Mouse (Mus musculus) urinary bladder, adult 18-20 months (tissue): Measurements from ENCODE around the gene Selenow.

ENCODE experiments used
- DNase-seq, 2 experiments: peaks; one replicate each; pipeline ENCODE4 v3.0.0; 2022; ENCODE audit warnings: low spot score in 2 of 2, mixed read lengths in 2 of 2

Selenow gene

GRCm38 (mm10) chr7:15906602-15907001 is 15.6 kb downstream of the Selenow start:
- DNase-seq: no peak

GRCm38 (mm10) chr7:15905861-15906260 is 16.3 kb downstream of the Selenow start:
- no peak for DNase-seq

GRCm38 (mm10) chr7:15901366-15902048 is 20.7 kb downstream of the Selenow start:
- DNase-seq: no peak

GRCm38 (mm10) chr7:15894251-15894650 is 28.0 kb downstream of the Selenow start:
- DNase-seq: no peak

GRCm38 (mm10) chr7:15884127-15884526 is 38.1 kb downstream of the Selenow start:
- no peak for DNase-seq

GRCm38 (mm10) chr7:15882317-15882716 is 39.9 kb downstream of the Selenow start, which contains the start of gene Crxos:
Gene Crxos (plus strand): TSS chr7:15882617.
- no peak for DNase-seq

GRCm38 (mm10) chr7:15881831-15882230 is 40.4 kb downstream of the Selenow start:
- DNase-seq: no peak

GRCm38 (mm10) chr7:15881388-15881787 is 40.8 kb downstream of the Selenow start:
- no peak for DNase-seq

- no peak for DNase-seq
Measured at GRCm38 (mm10) chr7:15879756-15880155, 42.4 kb downstream of the Selenow start, which contains the start of gene Crx. Gene Crx (minus strand): TSS chr7:15879968.
